Mouse (Mus musculus) CH12.LX (cell line): ENCODE measurements around the gene Olfr618.

Source experiments
- CHD1 ChIP-seq: IDR thresholded peaks from 2 replicates; pipeline ENCODE4 v1.6.1; 2012; ENCODE audit warnings: low read depth, low read length, improper control_type of control experiment, inconsistent platforms
- CTCF ChIP-seq, 2 experiments: IDR thresholded peaks in 1 of 2; conservative IDR thresholded peaks in 1 of 2; 2 replicates each; pipeline ENCODE4 v1.5.1; 2011 to 2012; ENCODE audit warnings: low read depth in 2 of 2, low read length in 2 of 2, improper control_type of control experiment in 1 of 2, inconsistent platforms in 1 of 2, mild to moderate bottlenecking in 1 of 2, moderate library complexity in 1 of 2
- EP300 ChIP-seq: IDR thresholded peaks from 2 replicates; pipeline ENCODE4 v1.6.1; 2011; ENCODE audit warnings: low read length, improper control_type of control experiment
- JUN ChIP-seq: IDR thresholded peaks from 2 replicates; pipeline ENCODE4 v1.6.1; 2011; ENCODE audit warnings: low read depth, mild to moderate bottlenecking, low read length, improper control_type of control experiment, moderate library complexity; ENCODE audit not compliant: insufficient read depth

GRCm38 (mm10) chr7:103607425-103607824, 17.5 kb downstream of the Olfr618 start:
- TF ChIP-seq JUN (no peak), CHD1 (no peak), EP300 (no peak), CTCF (conservative IDR thresholded peaks at IDR 0.05 in 1 of 2, IDR thresholded peaks at IDR 0.05 in 1 of 2; ENCODE audit: low read depth in 2 of 2, low read length in 2 of 2) (no peak)
